Mouse (Mus musculus): Measurements from ENCODE around the gene Snrnp40. TPM values are rescaled to one million over a fixed set of nuclear protein-coding genes. Genes with fewer than 3 reads are reported as not detected.

Snrnp40 gene
- polyA plus RNA-seq, 1 experiment from 2014 or later = 94.0 TPM

DNA sequence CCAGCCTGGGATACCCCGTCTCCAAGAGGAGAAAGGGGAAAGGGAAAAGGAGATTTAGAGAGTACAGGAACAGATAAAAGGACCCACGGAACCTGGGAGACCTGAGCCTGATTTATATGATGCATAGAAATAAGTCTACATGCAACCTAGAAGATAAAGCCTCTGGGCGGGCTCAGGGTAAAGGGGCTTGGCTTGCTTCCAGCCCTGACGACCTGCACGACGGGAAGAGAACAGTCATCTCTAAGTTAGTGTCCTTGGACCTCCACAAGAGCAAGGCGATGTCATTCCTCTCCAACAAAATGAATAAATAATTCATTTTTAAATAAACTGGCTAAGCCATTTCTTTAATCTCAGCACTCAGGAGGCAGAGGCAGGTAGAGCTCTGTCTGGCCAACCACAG, 37.4 kb upstream of the Snrnp40 start:
- no peak overlapping the region for H3K27ac ChIP-seq (ENCODE audit: low read depth, low read length)
- WGBS (ENCODE audit: insufficient replicate concordance) = 74% methylated on average over 7 of the region's 7 CpGs
- H3K36me3 ChIP-seq (ENCODE audit: control insufficient read depth, insufficient read depth, low read length) = peaks cover 15% of the 10 kb centered on the region

DNA sequence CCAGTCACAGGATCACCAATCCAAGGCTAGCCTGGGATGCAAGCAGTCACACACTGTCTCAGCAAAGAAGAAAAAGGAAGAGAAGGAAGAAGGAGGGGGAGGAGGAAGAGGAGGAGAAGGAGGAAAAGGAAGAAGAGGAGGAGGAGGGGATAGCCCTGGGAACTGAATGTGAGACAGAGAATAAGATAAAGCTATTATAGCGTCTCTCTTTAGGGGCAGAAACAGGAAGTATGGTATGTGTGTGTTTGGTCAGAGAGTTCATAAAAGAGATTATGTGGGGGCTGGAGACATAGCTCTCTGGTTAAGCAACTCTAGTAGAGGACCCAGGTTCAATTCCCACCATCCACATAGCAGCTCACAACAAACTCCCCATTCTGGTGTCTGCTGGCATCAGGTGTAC, 36.8 kb upstream of the Snrnp40 start:
- peak overlapping the region; percentile 36; the same call in 1 of the 2 replicates for H3K9ac ChIP-seq (ENCODE audit: low read depth, low read length)
- ATAC-seq (replicated peaks; ENCODE audit: insufficient number of reproducible peaks, low FRiP score, low TSS enrichment) = no peak
- 0 out of 2 replicates have a peak overlapping the region, but pooled peaks have one; percentile 7 for H3K4me2 ChIP-seq
- H3K4me3 ChIP-seq (ENCODE audit: low read depth, low read length) = no peak overlapping the region
- H3K27ac ChIP-seq (ENCODE audit: low read depth, low read length) = peak overlapping the region; percentile 32; the same call in 1 of the 2 replicates
- WGBS (ENCODE audit: insufficient replicate concordance) = 68% methylated on average over 1 of the region's 1 CpGs
- peaks cover 15% of the 10 kb centered on the region for H3K36me3 ChIP-seq (ENCODE audit: control insufficient read depth, insufficient read depth, low read length)
- H3K4me1 ChIP-seq (ENCODE audit: control insufficient read depth, insufficient read depth, low read length) = peaks cover 22% of the 10 kb centered on the region
- no peaks in the 10 kb centered on the region for H3K9me3 ChIP-seq (replicated peaks; ENCODE audit: control insufficient read depth, low read length)
- no peaks in the 10 kb centered on the region for H3K27me3 ChIP-seq (ENCODE audit: control insufficient read depth, insufficient read depth, low read length)

More for the DNA sequence above, 37.4 kb upstream of the Snrnp40 start:
- no peak overlapping the region for H3K4me2 ChIP-seq
- no peaks in the 10 kb centered on the region for H3K9me3 ChIP-seq (replicated peaks; ENCODE audit: control insufficient read depth, low read length)
- no peak overlapping the region for H3K9ac ChIP-seq (ENCODE audit: low read depth, low read length)
- peaks cover 25% of the 10 kb centered on the region for H3K4me1 ChIP-seq (ENCODE audit: control insufficient read depth, insufficient read depth, low read length)
- H3K4me3 ChIP-seq (ENCODE audit: low read depth, low read length) = no peak overlapping the region
- no peak for ATAC-seq (replicated peaks; ENCODE audit: insufficient number of reproducible peaks, low FRiP score, low TSS enrichment)
- H3K27me3 ChIP-seq (ENCODE audit: control insufficient read depth, insufficient read depth, low read length) = no peaks in the 10 kb centered on the region

DNA sequence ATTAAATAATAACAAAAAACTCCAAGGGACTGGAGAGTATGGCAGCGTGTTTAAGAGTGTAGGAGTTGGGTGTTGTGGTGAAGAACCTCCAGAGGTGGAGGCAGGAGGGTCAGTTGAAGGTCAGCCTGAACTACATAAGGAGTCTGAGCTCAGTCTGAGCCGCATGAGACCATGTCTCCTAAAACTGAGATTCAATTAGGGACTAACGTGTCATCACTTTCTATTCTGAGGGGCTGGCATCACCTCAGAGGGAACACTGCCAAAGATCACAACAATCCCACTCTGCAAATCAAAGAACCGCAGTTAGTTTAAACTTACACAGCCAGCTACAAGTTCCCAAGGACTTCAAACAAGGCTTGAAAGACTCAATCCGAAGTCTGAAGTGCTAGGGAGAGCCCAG, 36.3 kb upstream of the Snrnp40 start:
- no peak for ATAC-seq (replicated peaks; ENCODE audit: insufficient number of reproducible peaks, low FRiP score, low TSS enrichment)
- 0 out of 2 replicates have a peak overlapping the region, but pooled peaks have one; percentile 7 for H3K4me2 ChIP-seq
- H3K4me3 ChIP-seq (ENCODE audit: low read depth, low read length) = no peak overlapping the region
- H3K27me3 ChIP-seq (ENCODE audit: control insufficient read depth, insufficient read depth, low read length) = no peaks in the 10 kb centered on the region
- peak overlapping the region; percentile 38; the same call in 1 of the 2 replicates for H3K27ac ChIP-seq (ENCODE audit: low read depth, low read length)
- peak overlapping the region; percentile 36; the same call in 1 of the 2 replicates for H3K9ac ChIP-seq (ENCODE audit: low read depth, low read length)
- 43% methylated on average over 5 of the region's 5 CpGs for WGBS (ENCODE audit: insufficient replicate concordance)
- peaks cover 18% of the 10 kb centered on the region for H3K4me1 ChIP-seq (ENCODE audit: control insufficient read depth, insufficient read depth, low read length)
- peaks cover 15% of the 10 kb centered on the region for H3K36me3 ChIP-seq (ENCODE audit: control insufficient read depth, insufficient read depth, low read length)
- no peaks in the 10 kb centered on the region for H3K9me3 ChIP-seq (replicated peaks; ENCODE audit: control insufficient read depth, low read length)

DNA sequence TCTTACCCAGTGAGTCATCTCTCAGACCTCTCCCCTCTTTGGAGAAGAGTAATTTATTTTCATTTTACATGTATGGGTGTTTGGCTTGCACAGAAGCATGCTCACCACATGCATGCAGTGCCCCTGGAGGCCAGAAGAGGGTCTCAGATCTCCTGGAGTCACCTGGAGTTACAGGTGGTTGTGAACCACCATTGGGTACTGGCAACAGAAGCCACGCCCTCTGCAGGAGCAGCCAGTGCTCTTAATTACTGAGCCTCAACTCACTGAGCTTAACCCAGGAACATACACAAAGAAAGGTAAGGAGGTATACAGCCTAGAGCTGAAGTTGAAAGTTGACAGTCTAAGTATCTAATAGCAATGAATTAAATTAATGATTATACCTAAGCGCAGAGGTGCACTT, 34.5 kb upstream of the Snrnp40 start:
- H3K36me3 ChIP-seq (ENCODE audit: control insufficient read depth, insufficient read depth, low read length) = peaks cover 15% of the 10 kb centered on the region
- ATAC-seq (replicated peaks; ENCODE audit: insufficient number of reproducible peaks, low FRiP score, low TSS enrichment) = no peak
- no peak overlapping the region for H3K27ac ChIP-seq (ENCODE audit: low read depth, low read length)
- H3K9ac ChIP-seq (ENCODE audit: low read depth, low read length) = no peak overlapping the region
- H3K9me3 ChIP-seq (replicated peaks; ENCODE audit: control insufficient read depth, low read length) = no peaks in the 10 kb centered on the region
- H3K4me2 ChIP-seq = no peak overlapping the region
- H3K4me1 ChIP-seq (ENCODE audit: control insufficient read depth, insufficient read depth, low read length) = peaks cover 14% of the 10 kb centered on the region
- no peak overlapping the region for H3K4me3 ChIP-seq (ENCODE audit: low read depth, low read length)
- WGBS (ENCODE audit: insufficient replicate concordance) = 98% methylated on average over 2 of the region's 2 CpGs
- no peaks in the 10 kb centered on the region for H3K27me3 ChIP-seq (ENCODE audit: control insufficient read depth, insufficient read depth, low read length)

DNA sequence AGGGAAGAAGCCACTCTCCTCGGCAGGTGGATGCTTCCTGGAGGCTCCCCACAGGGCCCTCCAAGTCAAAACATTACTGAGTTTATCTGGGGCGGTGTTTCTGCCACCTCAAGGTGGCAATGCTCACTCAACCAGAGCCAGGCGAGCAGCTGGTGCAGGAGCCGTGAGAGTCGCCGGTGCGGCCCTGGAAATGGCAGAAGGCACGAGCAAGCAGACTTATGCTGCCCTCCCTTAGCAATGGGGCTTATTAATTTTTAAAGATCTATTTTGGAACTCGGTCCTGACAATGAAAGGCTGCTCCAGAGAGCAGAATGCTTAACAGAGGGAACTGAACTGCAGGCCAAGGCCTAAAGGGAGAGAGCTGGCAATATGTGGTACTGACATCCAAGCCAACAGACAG, 32.6 kb upstream of the Snrnp40 start:
- H3K27ac ChIP-seq (ENCODE audit: low read depth, low read length) = no peak overlapping the region
- H3K36me3 ChIP-seq (ENCODE audit: control insufficient read depth, insufficient read depth, low read length) = peaks cover 15% of the 10 kb centered on the region

DNA sequence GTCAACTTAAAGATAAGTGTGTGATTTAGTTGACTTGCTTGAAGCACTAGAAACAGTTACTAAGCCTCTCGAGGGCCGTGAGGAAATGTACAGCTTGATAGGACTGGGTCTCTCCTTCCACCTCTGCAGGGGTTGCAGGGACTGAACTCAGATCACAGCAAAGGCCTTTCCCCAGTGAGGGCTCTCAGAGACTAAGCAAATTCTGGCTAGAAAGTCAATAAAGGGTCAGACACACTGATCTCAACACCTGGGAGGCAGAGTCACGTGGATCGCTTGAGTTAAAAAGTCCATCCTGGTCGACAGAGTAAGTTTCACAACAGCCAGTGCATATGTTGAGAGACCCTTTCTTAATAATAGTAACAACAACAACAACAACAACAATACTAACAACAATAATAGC, 24.1 kb upstream of the Snrnp40 start:
- Histone ChIP-seq H3K36me3 (ENCODE audit: control insufficient read depth, insufficient read depth, low read length) (peaks cover 15% of the 10 kb centered on the region), H3K9me3 (replicated peaks; ENCODE audit: control insufficient read depth, low read length) (no peaks in the 10 kb centered on the region), H3K27ac (ENCODE audit: low read depth, low read length) (no peak overlapping the region), H3K4me3 (ENCODE audit: low read depth, low read length) (no peak overlapping the region), H3K27me3 (ENCODE audit: control insufficient read depth, insufficient read depth, low read length) (no peaks in the 10 kb centered on the region), H3K4me1 (ENCODE audit: control insufficient read depth, insufficient read depth, low read length) (no peaks in the 10 kb centered on the region), H3K9ac (ENCODE audit: low read depth, low read length) (no peak overlapping the region), H3K4me2 (no peak overlapping the region)
- ATAC-seq (replicated peaks; ENCODE audit: insufficient number of reproducible peaks, low FRiP score, low TSS enrichment) = no peak
- 82% methylated on average over 5 of the region's 5 CpGs for WGBS (ENCODE audit: insufficient replicate concordance)

More for the DNA sequence above, 32.6 kb upstream of the Snrnp40 start:
- WGBS (ENCODE audit: insufficient replicate concordance) = 83% methylated on average over 9 of the region's 9 CpGs
- Histone ChIP-seq H3K4me2 (no peak overlapping the region), H3K4me1 (ENCODE audit: control insufficient read depth, insufficient read depth, low read length) (peaks cover 11% of the 10 kb centered on the region), H3K4me3 (ENCODE audit: low read depth, low read length) (no peak overlapping the region), H3K9me3 (replicated peaks; ENCODE audit: control insufficient read depth, low read length) (no peaks in the 10 kb centered on the region), H3K27me3 (ENCODE audit: control insufficient read depth, insufficient read depth, low read length) (no peaks in the 10 kb centered on the region), H3K9ac (ENCODE audit: low read depth, low read length) (no peak overlapping the region)
- ATAC-seq (replicated peaks; ENCODE audit: insufficient number of reproducible peaks, low FRiP score, low TSS enrichment) = no peak

DNA sequence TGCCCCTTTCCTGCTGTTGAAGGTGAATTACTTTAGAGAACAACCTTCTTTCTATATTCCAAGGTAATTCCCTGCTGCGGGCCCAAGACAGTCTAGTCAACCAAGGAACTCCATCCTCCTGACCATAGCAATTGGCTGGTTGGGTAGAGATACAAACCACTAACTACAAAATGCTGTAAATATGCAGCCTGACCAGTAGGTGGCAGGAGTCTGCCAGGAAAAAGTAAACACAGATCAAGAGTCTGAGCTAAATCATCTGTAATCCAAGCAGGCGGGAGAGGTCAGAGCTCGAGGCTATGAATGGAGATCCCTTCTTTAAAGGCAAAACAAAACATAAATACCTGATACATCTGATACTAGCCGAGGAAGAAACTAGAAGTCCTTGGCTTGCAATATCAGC, 18.2 kb upstream of the Snrnp40 start:
- WGBS (ENCODE audit: insufficient replicate concordance) = 32% methylated on average over 4 of the region's 4 CpGs
- no peak for ATAC-seq (replicated peaks; ENCODE audit: insufficient number of reproducible peaks, low FRiP score, low TSS enrichment)

DNA sequence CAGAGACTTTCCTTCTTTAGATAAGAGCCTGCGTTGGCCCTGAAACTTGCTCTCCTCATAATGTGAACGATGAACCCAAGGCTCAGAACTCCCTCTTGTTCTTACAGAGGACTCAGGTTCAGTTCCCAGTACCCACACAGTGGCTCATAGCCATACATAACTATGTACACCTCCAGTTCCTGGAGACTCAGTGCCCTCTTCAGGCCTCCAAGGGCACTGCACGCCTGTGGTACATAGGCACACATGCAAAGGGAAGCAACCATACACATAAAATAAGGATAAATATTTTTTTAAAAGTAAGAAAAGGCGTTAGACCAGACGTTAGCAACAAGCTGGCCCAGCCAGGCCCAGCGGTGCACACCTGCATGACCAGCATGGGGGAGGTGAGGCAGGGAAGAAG, 10.3 kb upstream of the Snrnp40 start:
- no peaks in the 10 kb centered on the region for H3K27me3 ChIP-seq (ENCODE audit: control insufficient read depth, insufficient read depth, low read length)
- H3K4me2 ChIP-seq = no peak overlapping the region
- WGBS (ENCODE audit: insufficient replicate concordance) = 92% methylated on average over 6 of the region's 6 CpGs
- no peaks in the 10 kb centered on the region for H3K4me1 ChIP-seq (ENCODE audit: control insufficient read depth, insufficient read depth, low read length)
- no peak overlapping the region for H3K27ac ChIP-seq (ENCODE audit: low read depth, low read length)
- no peaks in the 10 kb centered on the region for H3K9me3 ChIP-seq (replicated peaks; ENCODE audit: control insufficient read depth, low read length)
- no peak overlapping the region for H3K4me3 ChIP-seq (ENCODE audit: low read depth, low read length)
- H3K36me3 ChIP-seq (ENCODE audit: control insufficient read depth, insufficient read depth, low read length) = peaks cover 24% of the 10 kb centered on the region
- ATAC-seq (replicated peaks; ENCODE audit: insufficient number of reproducible peaks, low FRiP score, low TSS enrichment) = no peak
- H3K9ac ChIP-seq (ENCODE audit: low read depth, low read length) = no peak overlapping the region

More for the DNA sequence above, 18.2 kb upstream of the Snrnp40 start:
- no peak overlapping the region for H3K27ac ChIP-seq (ENCODE audit: low read depth, low read length)
- H3K4me3 ChIP-seq (ENCODE audit: low read depth, low read length) = no peak overlapping the region
- H3K4me1 ChIP-seq (ENCODE audit: control insufficient read depth, insufficient read depth, low read length) = no peaks in the 10 kb centered on the region
- no peaks in the 10 kb centered on the region for H3K9me3 ChIP-seq (replicated peaks; ENCODE audit: control insufficient read depth, low read length)
- H3K36me3 ChIP-seq (ENCODE audit: control insufficient read depth, insufficient read depth, low read length) = peaks cover 11% of the 10 kb centered on the region
- no peak overlapping the region for H3K4me2 ChIP-seq
- no peaks in the 10 kb centered on the region for H3K27me3 ChIP-seq (ENCODE audit: control insufficient read depth, insufficient read depth, low read length)
- no peak overlapping the region for H3K9ac ChIP-seq (ENCODE audit: low read depth, low read length)

DNA sequence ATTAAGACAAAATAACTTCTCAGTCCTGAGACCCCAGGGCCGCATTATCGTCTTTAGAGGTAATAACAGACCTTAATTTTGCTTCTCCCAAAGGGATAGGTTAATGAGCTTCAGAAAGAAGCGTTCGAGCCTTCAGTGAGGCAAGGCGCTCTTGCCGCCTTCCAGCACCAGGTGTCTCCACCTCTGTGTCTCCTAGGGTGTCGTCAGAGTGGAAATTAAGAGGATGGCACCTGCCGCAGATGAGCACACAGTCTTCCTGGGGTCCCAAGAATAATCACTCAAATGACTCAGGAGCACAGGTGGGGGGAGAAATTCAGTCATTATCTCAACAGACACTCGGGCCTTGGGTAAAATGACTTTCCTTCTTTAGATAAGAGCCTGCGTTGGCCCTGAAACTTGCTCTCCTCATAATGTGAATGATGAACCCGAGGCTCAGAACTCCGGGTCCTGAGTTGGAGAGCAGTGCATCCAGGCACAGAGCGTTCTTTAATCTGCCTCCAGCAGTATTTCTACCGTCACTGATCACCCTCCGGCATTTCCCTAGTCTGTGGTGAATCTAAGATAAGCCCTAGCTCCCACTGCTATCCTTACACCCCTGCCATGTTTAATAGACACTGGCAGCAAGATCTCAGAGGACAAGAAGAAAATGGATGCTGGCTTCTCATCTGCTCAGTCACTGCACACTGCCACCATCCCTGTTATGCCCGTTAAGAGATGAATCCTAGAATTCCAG, 9.1 kb upstream of the Snrnp40 start:
- no peak for ATAC-seq (replicated peaks; ENCODE audit: insufficient number of reproducible peaks, low FRiP score, low TSS enrichment)
- no peak overlapping the region for H3K4me3 ChIP-seq (ENCODE audit: low read depth, low read length)
- no peaks in the 10 kb centered on the region for H3K9me3 ChIP-seq (replicated peaks; ENCODE audit: control insufficient read depth, low read length)
- H3K36me3 ChIP-seq (ENCODE audit: control insufficient read depth, insufficient read depth, low read length) = peaks cover 24% of the 10 kb centered on the region
- H3K9ac ChIP-seq (ENCODE audit: low read depth, low read length) = no peak overlapping the region
- no peak overlapping the region for H3K4me2 ChIP-seq
- H3K4me1 ChIP-seq (ENCODE audit: control insufficient read depth, insufficient read depth, low read length) = no peaks in the 10 kb centered on the region
- no peaks in the 10 kb centered on the region for H3K27me3 ChIP-seq (ENCODE audit: control insufficient read depth, insufficient read depth, low read length)
- no peak overlapping the region for H3K27ac ChIP-seq (ENCODE audit: low read depth, low read length)
- WGBS (ENCODE audit: insufficient replicate concordance) = 81% methylated on average over 16 of the region's 16 CpGs
